Mouse (Mus musculus): ENCODE measurements around the gene Mdk.

The Mdk gene

GRCm38 (mm10) chr2:91906141-91906540, 26.0 kb downstream of the Mdk start:
- no peak for DNase-seq

GRCm38 (mm10) chr2:91904618-91905307, 27.3 kb downstream of the Mdk start:
- no peak for DNase-seq

GRCm38 (mm10) chr2:91903171-91903925, 28.7 kb downstream of the Mdk start:
- DNase-seq, result no peak

DNA sequence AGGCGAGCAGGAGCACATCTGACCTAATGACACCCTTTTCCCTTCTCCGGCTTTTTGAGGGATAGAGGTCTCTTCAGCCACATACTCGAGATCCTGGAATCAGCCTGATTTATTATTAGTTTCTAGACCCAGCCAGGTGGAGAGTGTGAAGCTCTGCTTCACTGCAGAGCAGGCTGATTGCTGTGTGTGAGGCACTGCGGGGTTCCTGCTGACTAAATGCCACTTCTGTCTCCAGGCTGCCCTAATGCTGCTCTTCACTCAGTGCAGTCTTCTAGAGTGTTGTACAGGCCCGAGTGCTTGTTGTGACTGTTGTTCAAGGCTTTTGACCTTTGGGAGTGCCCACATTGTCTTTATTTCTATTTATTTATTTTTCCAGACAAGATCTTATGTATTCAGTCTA, 29.8 kb downstream of the Mdk start:
- DNase-seq, result no peak

GRCm38 (mm10) chr2:91900431-91900830, 31.7 kb downstream of the Mdk start:
- no peak for DNase-seq

- no peak for DNase-seq
Observed at GRCm38 (mm10) chr2:91899141-91899540, 33.0 kb downstream of the Mdk start.

DNA sequence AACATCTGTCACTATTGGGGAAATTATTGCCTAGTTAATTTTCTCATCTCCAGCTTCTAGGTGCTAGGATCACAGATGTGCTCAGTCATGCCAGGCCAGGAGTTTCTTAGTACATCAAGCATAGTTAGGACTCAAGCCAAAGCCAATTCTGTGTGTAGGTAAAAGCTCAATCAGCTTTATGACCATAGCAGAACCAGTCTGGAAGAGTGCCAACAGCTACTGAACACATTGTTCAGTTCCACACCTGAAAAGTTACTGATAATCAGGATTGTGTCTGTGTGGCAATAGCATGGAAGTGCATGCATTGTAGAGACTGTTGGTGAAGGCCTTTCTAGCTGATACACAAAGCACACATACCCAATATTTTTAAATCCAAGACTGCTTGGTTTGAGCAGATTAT, 34.1 kb downstream of the Mdk start:
- no peak for DNase-seq

DNA sequence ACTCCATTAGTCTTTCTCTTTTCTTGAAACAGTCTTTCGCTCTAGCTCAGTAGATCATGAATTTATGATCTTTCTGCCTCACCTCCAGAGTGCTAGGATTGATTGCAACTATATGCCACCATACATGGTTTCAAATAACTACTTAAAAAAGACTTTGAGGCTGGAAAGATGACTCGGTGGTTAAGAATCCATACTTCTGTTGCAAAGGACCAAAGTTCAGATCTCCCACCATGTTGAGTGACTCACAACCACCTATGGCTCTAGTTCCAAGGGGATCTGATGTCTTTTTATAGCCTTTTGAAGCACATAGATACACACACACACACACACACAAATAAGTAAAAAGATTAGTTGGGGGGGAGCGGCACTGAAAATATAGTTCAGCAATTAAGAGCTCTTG, 36.7 kb downstream of the Mdk start:
- no peak for DNase-seq

DNA sequence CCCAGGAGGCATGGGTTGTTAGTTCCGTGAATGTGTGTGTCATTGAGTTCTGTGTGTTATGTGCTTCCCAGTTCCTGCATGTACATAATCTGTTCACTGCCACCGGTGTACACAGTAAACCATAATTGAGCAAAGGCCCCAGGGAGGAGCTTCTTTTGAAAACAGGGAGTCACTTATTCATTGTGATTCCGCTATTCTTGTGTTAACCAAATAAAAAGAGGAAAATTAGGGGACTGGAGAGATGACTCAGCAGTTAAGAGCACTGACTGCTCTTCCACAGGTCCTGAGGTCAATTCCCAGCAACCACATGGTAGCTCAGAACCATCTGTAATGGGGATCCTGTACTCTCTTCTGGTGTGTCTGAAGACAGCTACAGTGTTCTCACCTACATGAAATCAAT, 37.4 kb downstream of the Mdk start:
- DNase-seq, result no peak

DNA sequence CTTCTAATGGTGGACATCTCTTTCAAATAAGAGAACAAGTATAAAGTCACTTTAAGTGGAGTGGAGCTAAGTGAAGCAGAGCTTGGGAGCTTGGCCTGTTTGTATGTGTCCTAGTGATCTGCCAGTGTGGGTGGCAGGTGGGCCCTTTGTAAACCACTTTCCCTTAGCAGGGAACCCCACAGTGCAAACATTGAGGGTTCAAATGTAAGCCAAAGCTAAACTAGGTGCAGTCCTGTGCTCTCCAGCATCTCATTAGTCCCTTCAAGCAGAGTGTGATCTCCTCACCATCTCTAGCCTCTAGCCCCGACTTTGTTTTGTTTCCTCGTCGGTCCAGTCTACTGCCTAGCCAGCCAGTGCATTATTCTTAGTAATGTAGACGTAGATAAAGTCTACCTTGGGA, 47.5 kb downstream of the Mdk start:
- no peak for DNase-seq

DNA sequence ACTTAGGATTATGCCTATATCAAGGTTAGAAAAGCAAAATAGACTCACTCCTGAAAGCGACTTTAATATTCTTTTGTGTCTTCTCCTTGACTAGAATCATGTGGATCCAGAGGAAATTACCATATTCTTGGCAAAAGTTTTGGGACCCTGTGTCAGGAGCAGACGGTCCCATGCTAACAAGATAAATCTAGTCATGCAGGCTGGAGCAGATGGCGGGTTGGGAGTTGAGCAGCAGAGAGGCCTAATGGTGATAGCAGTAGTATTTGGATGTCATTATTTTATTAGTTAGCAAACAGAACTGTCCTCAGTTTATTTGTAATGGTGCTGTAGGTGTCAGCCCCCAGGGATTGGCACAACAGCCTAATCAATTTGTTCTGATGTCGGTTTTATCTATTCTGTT, 48.1 kb downstream of the Mdk start:
- no peak for DNase-seq
